Mouse (Mus musculus): Measurements from ENCODE around the gene Gm10197. TPM values are rescaled to one million over a fixed set of nuclear protein-coding genes. Genes with fewer than 3 reads are reported as not detected.

Gm10197 gene
- total and polyA plus RNA-seq, 2 experiments from 2014 or later = not detected

DNA sequence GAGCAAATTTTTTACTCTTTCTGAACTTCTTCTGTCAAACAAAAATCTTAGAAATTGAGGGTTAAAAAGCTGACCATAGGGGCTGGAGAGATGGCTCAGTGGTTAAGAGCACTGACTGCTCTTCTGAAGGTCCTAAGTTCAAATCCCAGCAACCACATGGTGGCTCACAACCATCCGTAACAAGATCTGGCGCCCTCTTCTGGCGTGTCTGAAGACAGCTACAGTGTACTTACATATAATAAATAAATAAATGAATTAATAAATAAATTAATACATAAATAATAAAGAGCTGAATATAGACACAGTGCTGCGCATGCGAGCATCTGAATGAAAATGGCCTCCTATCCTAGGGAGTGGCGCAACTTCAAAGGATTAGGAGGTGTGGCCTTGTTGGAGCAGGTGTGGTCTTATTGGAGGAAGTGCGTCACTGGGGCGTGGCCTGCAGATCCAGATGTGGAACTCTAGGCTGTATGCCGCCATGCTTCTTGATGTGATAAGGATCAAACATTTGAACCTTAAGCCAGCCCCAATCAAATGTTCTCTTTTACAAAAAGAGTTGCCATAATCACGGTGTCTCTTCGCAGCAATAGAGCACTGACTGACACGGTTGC is 49.0 kb downstream of the Gm10197 start:
- Histone ChIP-seq H3K9ac (replicated peaks; ENCODE audit: low read length) (no peak overlapping the region), H3K4me2 (ENCODE audit: low read depth, low read length) (no peak overlapping the region), H3K4me1 (ENCODE audit: insufficient read depth, low read length) (peaks cover 6% of the 10 kb centered on the region), H3K27me3 (ENCODE audit: insufficient read depth, low read length) (no peaks in the 10 kb centered on the region), H3K4me3 (ENCODE audit: low read length) (no peak overlapping the region), H3K9me3 (ENCODE audit: low read length) (no peaks in the 10 kb centered on the region), H3K27ac (no peak overlapping the region), H3K36me3 (ENCODE audit: insufficient read depth, low read length) (no peaks in the 10 kb centered on the region)
- peak; percentile 19 for TF ChIP-seq CTCF (IDR thresholded peaks at IDR 0.05; ENCODE audit: low read depth)
- WGBS = 93% methylated on average over 12 of the region's 12 CpGs
- ATAC-seq = no peak
- no peak for DNase-seq (ENCODE audit: low spot score)

Other genes starting within 250 kb of the Gm10197 start
- 49.7 and 56.7 TPM in 2 replicates for gene Add3, start 231.3 kb downstream of the Gm10197 start, total RNA-seq (2014; rRNA removed)
- gene Add3, start 231.3 kb downstream of the Gm10197 start, polyA plus RNA-seq (2015; fragmentation: Nextera tagmentation; extraction: Ambion mirVana) = 65.2 and 68.8 TPM in 2 replicates
- 41.9 and 44.5 TPM in 2 replicates for gene Mxi1, start 61.2 kb downstream of the Gm10197 start, total RNA-seq (2014; rRNA removed)
- gene Mxi1, start 61.2 kb downstream of the Gm10197 start, polyA plus RNA-seq (2015; fragmentation: Nextera tagmentation; extraction: Ambion mirVana) = 47.7 and 51.5 TPM in 2 replicates
- 9.7 and 14.7 TPM in 2 replicates for gene Smndc1, start 18.8 kb upstream of the Gm10197 start, total RNA-seq (2014; rRNA removed)
- 34.4 and 35.3 TPM in 2 replicates for gene Smndc1, start 18.8 kb upstream of the Gm10197 start, polyA plus RNA-seq (2015; fragmentation: Nextera tagmentation; extraction: Ambion mirVana)
- 20.3 and 26.0 TPM in 2 replicates for gene Dusp5, start 157.3 kb upstream of the Gm10197 start, total RNA-seq (2014; rRNA removed)
- gene Dusp5, start 157.3 kb upstream of the Gm10197 start, polyA plus RNA-seq (2015; fragmentation: Nextera tagmentation; extraction: Ambion mirVana) = 9.8 and 12.7 TPM in 2 replicates
- gene Nutf2-ps1, start 217.3 kb upstream of the Gm10197 start, total RNA-seq (2014; rRNA removed) = 106 and 109 TPM in 2 replicates
- 177 and 225 TPM in 2 replicates for gene Nutf2-ps1, start 217.3 kb upstream of the Gm10197 start, polyA plus RNA-seq (2015; fragmentation: Nextera tagmentation; extraction: Ambion mirVana)
- gene Smc3, start 228.6 kb upstream of the Gm10197 start, total RNA-seq (2014; rRNA removed) = 15.3 and 18.1 TPM in 2 replicates
- gene Smc3, start 228.6 kb upstream of the Gm10197 start, polyA plus RNA-seq (2015; fragmentation: Nextera tagmentation; extraction: Ambion mirVana) = 44.1 and 49.1 TPM in 2 replicates

Measured in hindbrain, postnatal 0 days (tissue).